Mouse (Mus musculus): ENCODE results near the gene Plce1.

Gene Plce1

GRCm38 (mm10) chr19:38589941-38590340 is 109.0 kb downstream of the Plce1 start:
- no peak for DNase-seq

GRCm38 (mm10) chr19:38592566-38593224 is 111.8 kb downstream of the Plce1 start:
- no peak for DNase-seq

GRCm38 (mm10) chr19:38593225-38593897 is 112.5 kb downstream of the Plce1 start:
- no peak for DNase-seq

GRCm38 (mm10) chr19:38596096-38596495 is 115.2 kb downstream of the Plce1 start:
- no peak for DNase-seq

GRCm38 (mm10) chr19:38597392-38597791 is 116.5 kb downstream of the Plce1 start:
- DNase-seq, result no peak

GRCm38 (mm10) chr19:38599001-38599400 is 118.1 kb downstream of the Plce1 start:
- DNase-seq, result no peak

GRCm38 (mm10) chr19:38601127-38601526 is 120.2 kb downstream of the Plce1 start:
- DNase-seq, result no peak

GRCm38 (mm10) chr19:38602811-38603210 is 121.9 kb downstream of the Plce1 start:
- DNase-seq, result peak in 1 of 2 experiments; percentile 23

- DNase-seq, result no peak
Measured at GRCm38 (mm10) chr19:38607236-38607635, 126.3 kb downstream of the Plce1 start.

GRCm38 (mm10) chr19:38608951-38609654 is 128.2 kb downstream of the Plce1 start:
- DNase-seq, result no peak

GRCm38 (mm10) chr19:38610291-38610690 is 129.4 kb downstream of the Plce1 start:
- DNase-seq, result no peak

- DNase-seq, result no peak
Measured at GRCm38 (mm10) chr19:38610809-38611208, 129.9 kb downstream of the Plce1 start.

- DNase-seq, result no peak
Measured at GRCm38 (mm10) chr19:38614067-38614675, 133.3 kb downstream of the Plce1 start.

- DNase-seq, result peak in 1 of 2 experiments; percentile 16
Measured at GRCm38 (mm10) chr19:38615356-38615755, 134.4 kb downstream of the Plce1 start.

GRCm38 (mm10) chr19:38620134-38620533 is 139.2 kb downstream of the Plce1 start:
- DNase-seq, result no peak

GRCm38 (mm10) chr19:38621546-38621945 is 140.6 kb downstream of the Plce1 start:
- DNase-seq, result no peak

GRCm38 (mm10) chr19:38626246-38627015 is 145.5 kb downstream of the Plce1 start:
- no peak for DNase-seq

- no peak for DNase-seq
Measured at GRCm38 (mm10) chr19:38627075-38627768, 146.3 kb downstream of the Plce1 start.

- DNase-seq, result no peak
Measured at GRCm38 (mm10) chr19:38632251-38632650, 151.3 kb downstream of the Plce1 start.

- no peak for DNase-seq
Measured at GRCm38 (mm10) chr19:38633306-38633705, 152.4 kb downstream of the Plce1 start.

- no peak for DNase-seq
Measured at GRCm38 (mm10) chr19:38639050-38639449, 158.1 kb downstream of the Plce1 start.

GRCm38 (mm10) chr19:38639805-38640204 is 158.9 kb downstream of the Plce1 start:
- DNase-seq, result peak in 1 of 2 experiments; percentile 22

Data from kidney, postnatal 4 days (tissue).